Mouse (Mus musculus) heart, embryonic 16.5 days (tissue): Measurements from ENCODE around the gene Barhl1. TPM values are rescaled to one million over a fixed set of nuclear protein-coding genes. Genes with fewer than 3 reads are reported as not detected.

Experiments
- ATAC-seq: fragments of 200-750 bp; cut with Nextera tagmentation; replicated peaks from 2 replicates; pipeline ENCODE4 v1.8.0; 2017; ENCODE audit warnings: moderate number of reproducible peaks; ENCODE audit not compliant: insufficient read depth, low FRiP score; ENCODE audit errors: extremely low read depth
- H3K27ac ChIP-seq: fragments of 300-500 bp; sonication (generic); 2 replicates; pipeline ENCODE4 v1.5.1; 2014; ENCODE audit warnings: mild to moderate bottlenecking, low read length, control low read depth, moderate library complexity
- H3K27me3 ChIP-seq: fragments of 300-500 bp; sonication (generic); 2 replicates; pipeline ENCODE4 v1.6.1; 2014; ENCODE audit warnings: low read length, mixed read lengths; ENCODE audit not compliant: control insufficient read depth, insufficient read depth
- H3K36me3 ChIP-seq: fragments of 300-500 bp; sonication (generic); 2 replicates; pipeline ENCODE4 v1.6.1; 2014; ENCODE audit not compliant: control insufficient read depth, insufficient read depth
- H3K4me1 ChIP-seq: fragments of 300-500 bp; sonication (generic); 2 replicates; pipeline ENCODE4 v1.6.1; 2014; ENCODE audit warnings: low read length, mixed read lengths; ENCODE audit not compliant: control insufficient read depth, insufficient read depth
- H3K4me2 ChIP-seq: fragments of 300-500 bp; sonication (generic); 2 replicates; pipeline ENCODE4 v1.6.1; 2014; ENCODE audit warnings: low read depth, mild to moderate bottlenecking, control low read depth, low read length
- H3K4me3 ChIP-seq: fragments of 300-500 bp; sonication (generic); 2 replicates; pipeline ENCODE4 v1.5.1; 2014; ENCODE audit warnings: mild to moderate bottlenecking, control low read depth, low read length
- H3K9ac ChIP-seq: fragments of 300-500 bp; sonication (generic); 2 replicates; pipeline ENCODE4 v1.6.1; 2014; ENCODE audit warnings: low read length, control low read depth
- H3K9me3 ChIP-seq: fragments of 300-500 bp; sonication (generic); replicated peaks from 2 replicates; pipeline ENCODE4 v1.6.1; 2016; ENCODE audit warnings: low read length; ENCODE audit not compliant: control insufficient read depth
- WGBS: fragments of 180-500 bp; shearing (Covaris S2); extraction: QIAGEN DNeasy Blood & Tissue Kit; methylation state at CpG from one replicate; pipeline ENCODE4 v1.1.7; 2014; 5-methylcytosine and 5-hydroxymethylcytosine counted together
- polyA plus RNA-seq: library from polyadenylated mRNA; unstranded; fragments of >200 nt; fragmentation: Nextera tagmentation; extraction: Ambion mirVana; gene quantifications from 2 replicates; pipeline ENCODE4 v1.2.1, GENCODE M21; 2015

Gene Barhl1
- polyA plus RNA-seq, 1 experiment from 2014 or later: not detected

GRCm38 (mm10) chr2:28860678-28861423, 55.6 kb downstream of the Barhl1 start:
- Histone ChIP-seq H3K27me3 (no peaks in the 10 kb centered on the region), H3K4me3 (no peak overlapping the region), H3K4me2 (no peak overlapping the region), H3K36me3 (peaks cover 16% of the 10 kb centered on the region), H3K27ac (no peak overlapping the region), H3K9ac (no peak overlapping the region), H3K4me1 (no peaks in the 10 kb centered on the region), H3K9me3 (no peaks in the 10 kb centered on the region)
- WGBS: 94% methylated on average over 8 of the region's 8 CpGs
- no peak for ATAC-seq

GRCm38 (mm10) chr2:28859303-28859702, 57.2 kb downstream of the Barhl1 start:
- Histone ChIP-seq H3K4me2 (no peak overlapping the region), H3K4me3 (no peak overlapping the region), H3K27me3 (no peaks in the 10 kb centered on the region), H3K4me1 (no peaks in the 10 kb centered on the region), H3K36me3 (peaks cover 17% of the 10 kb centered on the region), H3K9ac (no peak overlapping the region), H3K9me3 (no peaks in the 10 kb centered on the region), H3K27ac (no peak overlapping the region)
- no peak for ATAC-seq
- 87% methylated on average over 4 of the region's 4 CpGs for WGBS

Other genes with a start within 250 kb of the Barhl1 start
- gene Spaca9, start 216.9 kb downstream of the Barhl1 start, polyA plus RNA-seq: 0.96 and 1.3 TPM in 2 replicates
- 0.30 and 0.80 TPM in 2 replicates for gene Ak8, start 216.5 kb downstream of the Barhl1 start, polyA plus RNA-seq
- gene Gtf3c4, start 76.3 kb downstream of the Barhl1 start, polyA plus RNA-seq: 6.1 and 8.2 TPM in 2 replicates
- 7.6 and 7.8 TPM in 2 replicates for gene Ddx31, start 76.3 kb downstream of the Barhl1 start, polyA plus RNA-seq
- 0.18 and 0.29 TPM in 2 replicates for gene Cfap77, start 138.4 kb upstream of the Barhl1 start, polyA plus RNA-seq
- 6.9 and 7.1 TPM in 2 replicates for gene Ttf1, start 143.6 kb upstream of the Barhl1 start, polyA plus RNA-seq
- 5.7 and 7.6 TPM in 2 replicates for gene Setx, start 207.5 kb upstream of the Barhl1 start, polyA plus RNA-seq